Mouse (Mus musculus) MEL (cell line): ENCODE results near the gene Ttc41. TPM values are rescaled to one million over a fixed set of nuclear protein-coding genes. Genes with fewer than 3 reads are reported as not detected.

Experiments used
- DNase-seq: peaks from one replicate; pipeline ENCODE4 v3.0.0; 2011; ENCODE audit warnings: low read depth, low spot score
- H3K27ac ChIP-seq: 2 replicates; pipeline ENCODE4 v1.5.1; 2012; ENCODE audit warnings: low read depth, mild to moderate bottlenecking, control low read depth, low read length, moderate library complexity; ENCODE audit not compliant: control insufficient read depth
- H3K27me3 ChIP-seq, 2 experiments: fragments of 150-350 bp in 1 of 2; sonication (generic) in 1 of 2; 2 replicates each; pipeline ENCODE4 v1.6.1; 2012; ENCODE audit warnings: low read length in 2 of 2, mild to moderate bottlenecking in 2 of 2, improper control_type of control experiment in 1 of 2, moderate library complexity in 1 of 2; ENCODE audit not compliant: insufficient read depth in 2 of 2, control insufficient read depth in 1 of 2
- H3K36me3 ChIP-seq, 2 experiments: 2 replicates each; pipeline ENCODE4 v1.6.1; 2012 to 2014; ENCODE audit warnings: low read length in 2 of 2, improper control_type of control experiment in 1 of 2, inconsistent platforms in 1 of 2, mild to moderate bottlenecking in 1 of 2; ENCODE audit not compliant: insufficient read depth in 2 of 2, control insufficient read depth in 1 of 2
- H3K4me1 ChIP-seq, 2 experiments: fragments of 150-350 bp in 1 of 2; sonication (generic) in 1 of 2; 2 replicates each; pipeline ENCODE4 v1.6.1; 2012; ENCODE audit warnings: low read length in 2 of 2, improper control_type of control experiment in 1 of 2, mild to moderate bottlenecking in 1 of 2; ENCODE audit not compliant: insufficient read depth in 2 of 2, control insufficient read depth in 1 of 2
- H3K4me3 ChIP-seq, 2 experiments: fragments of 150-350 bp in 1 of 2; sonication (generic) in 1 of 2; 2 replicates each; pipeline ENCODE4 v1.5.1; 2012; ENCODE audit warnings: low read depth in 2 of 2, low read length in 2 of 2, mild to moderate bottlenecking in 2 of 2, moderate library complexity in 2 of 2, control low read depth in 1 of 2, improper control_type of control experiment in 1 of 2; ENCODE audit not compliant: control insufficient read depth in 1 of 2, insufficient read depth in 1 of 2
- H3K79me2 ChIP-seq: 2 replicates; pipeline ENCODE4 v1.6.1; 2012; ENCODE audit warnings: mild to moderate bottlenecking, low read length, moderate library complexity; ENCODE audit not compliant: control insufficient read depth, poor library complexity, insufficient read depth
- H3K9ac ChIP-seq: 2 replicates; pipeline ENCODE4 v1.6.1; 2012; ENCODE audit warnings: low read depth, mild to moderate bottlenecking, control low read depth, low read length, moderate library complexity; ENCODE audit not compliant: control insufficient read depth, poor library complexity, severe bottlenecking
- H3K9me3 ChIP-seq: fragments of 150-350 bp; sonication (generic); replicated peaks from 2 replicates; pipeline ENCODE4 v1.6.1; 2012; ENCODE audit warnings: mild to moderate bottlenecking, low read length, improper control_type of control experiment, moderate library complexity; ENCODE audit not compliant: insufficient read depth
- CHD1 ChIP-seq: IDR thresholded peaks from 2 replicates; pipeline ENCODE4 v1.6.1; 2012; ENCODE audit warnings: low read depth, mild to moderate bottlenecking, inconsistent platforms, low read length, improper control_type of control experiment
- CHD2 ChIP-seq: IDR thresholded peaks from 2 replicates; pipeline ENCODE4 v1.6.1; 2011; ENCODE audit warnings: low read length, improper control_type of control experiment
- EP300 ChIP-seq, 2 experiments: IDR thresholded peaks; 2 replicates each; pipeline ENCODE4 v1.6.1; 2011; ENCODE audit warnings: improper control_type of control experiment in 2 of 2, low read length in 2 of 2, low read depth in 1 of 2, mild to moderate bottlenecking in 1 of 2
- GABPA ChIP-seq: IDR thresholded peaks from 2 replicates; pipeline ENCODE4 v1.6.1; 2012; ENCODE audit warnings: low read depth, mild to moderate bottlenecking, inconsistent platforms, low read length, improper control_type of control experiment, moderate library complexity
- GATA1 ChIP-seq: IDR thresholded peaks from 2 replicates; pipeline ENCODE4 v1.6.1; 2011; ENCODE audit warnings: low read depth, low read length, improper control_type of control experiment
- HCFC1 ChIP-seq: IDR thresholded peaks from 2 replicates; pipeline ENCODE4 v1.6.1; 2012; ENCODE audit warnings: low read depth, mild to moderate bottlenecking, inconsistent platforms, low read length, improper control_type of control experiment, moderate library complexity
- MAX ChIP-seq: IDR thresholded peaks from 2 replicates; pipeline ENCODE4 v1.6.1; 2011; ENCODE audit warnings: low read length, improper control_type of control experiment
- MEF2A ChIP-seq: IDR thresholded peaks from 2 replicates; pipeline ENCODE4 v1.6.1; 2014; ENCODE audit warnings: low read depth, mild to moderate bottlenecking, inconsistent platforms, low read length, improper control_type of control experiment; ENCODE audit not compliant: poor library complexity, insufficient replicate concordance, severe bottlenecking; ENCODE audit errors: extremely low read depth
- NRF1 ChIP-seq: IDR thresholded peaks from 2 replicates; pipeline ENCODE4 v1.6.1; 2014; ENCODE audit warnings: low read depth, mild to moderate bottlenecking, inconsistent platforms, low read length, improper control_type of control experiment, moderate library complexity; ENCODE audit not compliant: poor library complexity, insufficient read depth, severe bottlenecking
- POLR2A ChIP-seq, 2 experiments: IDR thresholded peaks; 2 replicates each; pipeline ENCODE4 v1.6.1; 2011 to 2012; ENCODE audit warnings: low read length in 2 of 2, mild to moderate bottlenecking in 2 of 2, control low read depth in 1 of 2, improper control_type of control experiment in 1 of 2, low read depth in 1 of 2, moderate library complexity in 1 of 2; ENCODE audit not compliant: control insufficient read depth in 1 of 2, insufficient read depth in 1 of 2, poor library complexity in 1 of 2
- POLR2AphosphoS2 ChIP-seq: IDR thresholded peaks from 2 replicates; pipeline ENCODE4 v1.6.1; 2011; ENCODE audit warnings: low read length, improper control_type of control experiment
- RCOR1 ChIP-seq: IDR thresholded peaks from 2 replicates; pipeline ENCODE4 v1.6.1; 2012; ENCODE audit warnings: low read depth, mild to moderate bottlenecking, inconsistent platforms, low read length, improper control_type of control experiment
- SIN3A ChIP-seq: IDR thresholded peaks from 2 replicates; pipeline ENCODE4 v1.6.1; 2012; ENCODE audit warnings: low read length, improper control_type of control experiment, inconsistent platforms
- TBP ChIP-seq: IDR thresholded peaks from 2 replicates; pipeline ENCODE4 v1.8.0; 2011; ENCODE audit warnings: low read depth, low read length, improper control_type of control experiment
- TCF12 ChIP-seq: IDR thresholded peaks from 2 replicates; pipeline ENCODE4 v1.6.1; 2014; ENCODE audit warnings: low read depth, mild to moderate bottlenecking, inconsistent platforms, low read length, improper control_type of control experiment, moderate library complexity
- UBTF ChIP-seq: IDR thresholded peaks from 2 replicates; pipeline ENCODE4 v1.6.1; 2012; ENCODE audit warnings: low read depth, mild to moderate bottlenecking, inconsistent platforms, low read length, improper control_type of control experiment, moderate library complexity, borderline replicate concordance; ENCODE audit not compliant: insufficient read depth
- USF1 ChIP-seq: IDR thresholded peaks from 2 replicates; pipeline ENCODE4 v1.6.1; 2014; ENCODE audit warnings: low read depth, mild to moderate bottlenecking, inconsistent platforms, low read length, improper control_type of control experiment, moderate library complexity
- ZKSCAN1 ChIP-seq: IDR thresholded peaks from 2 replicates; pipeline ENCODE4 v1.6.1; 2012; ENCODE audit warnings: low read depth, mild to moderate bottlenecking, inconsistent platforms, low read length, improper control_type of control experiment, moderate library complexity
- polyA plus RNA-seq, 2 experiments: library from polyadenylated mRNA; stranded (reverse) in 1 of 2; unstranded in 1 of 2; fragments of >175 nt in 1 of 2; fragments of >200 nt in 1 of 2; gene quantifications; 2 replicates each; pipeline versions ENCODE4 v1.2.1 to v1.2.4; 2012; ENCODE audit warnings: low replicate concordance in 2 of 2, low read depth in 1 of 2; ENCODE audit not compliant: insufficient read length in 2 of 2, insufficient read depth in 1 of 2, missing spikeins in 1 of 2
- total RNA-seq: library from RNA; depleted of rRNA; stranded (reverse); fragments of 300-350 nt; gene quantifications from 2 replicates; pipeline ENCODE4 v1.2.3, GENCODE M21; 2012

Ttc41 gene
- total and polyA plus RNA-seq, 3 experiments = 1.0 to 2.1 TPM; not detected in 1

DNA sequence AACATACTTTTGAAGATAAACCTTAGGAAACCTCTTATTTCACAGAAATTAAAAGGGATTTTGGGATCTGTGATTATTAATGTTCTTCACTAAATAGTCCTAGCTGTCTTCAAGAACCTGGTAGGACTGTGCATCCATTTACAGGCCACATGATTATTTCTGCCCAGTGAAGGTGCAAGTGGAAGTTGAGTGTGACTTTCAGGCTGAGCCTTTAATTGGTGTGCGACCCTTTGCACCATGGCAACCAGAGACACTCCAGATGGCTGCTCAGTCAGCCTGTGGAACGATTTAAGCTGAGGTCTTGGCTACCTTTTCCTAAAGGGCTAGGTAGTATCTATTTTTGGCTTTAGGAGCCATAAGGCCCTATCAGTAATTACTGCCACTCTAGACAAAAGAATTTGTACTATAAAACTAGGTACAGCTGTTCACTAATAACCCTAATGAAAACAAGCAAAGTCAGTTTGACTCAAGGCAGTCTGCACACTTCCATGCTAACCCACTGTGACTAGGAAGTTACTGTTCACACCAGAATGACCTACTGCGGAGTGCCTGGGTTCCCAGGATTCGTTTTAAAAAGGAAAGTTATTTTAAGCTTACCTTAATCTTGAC lies 3.2 kb upstream of the Ttc41 start:
- Histone ChIP-seq H3K27ac (no peak overlapping the region; the same call in 1 of the 2 replicates), H3K79me2 (peaks cover 57% of the 10 kb centered on the region), H3K36me3 (peaks cover 52 to 53% of the 10 kb centered on the region in 2 experiments), H3K4me3 (peak overlapping the region in 1 of 2 experiments; percentile 3; a peak in 2 of 4 replicates), H3K9ac (no peak overlapping the region; the same call in 1 of the 2 replicates), H3K9me3 (no peaks in the 10 kb centered on the region), H3K27me3 (no peaks in the 10 kb centered on the region), H3K4me1 (peaks cover 2 to 26% of the 10 kb centered on the region in 2 experiments)
- TF ChIP-seq TCF12 (no peak), CHD2 (no peak), POLR2A (IDR thresholded peaks at IDR 0.05; ENCODE audit: control insufficient read depth in 1 of 2, insufficient read depth in 1 of 2, low read depth in 1 of 2, low read length in 2 of 2, poor library complexity in 1 of 2) (peak in 1 of 2 experiments; percentile 29; a peak in 1 of 4 replicates), USF1 (no peak), MEF2A (no peak)
- peak; percentile 43 for DNase-seq

GRCm38 (mm10) chr10:86703375-86703774 lies 2.2 kb upstream of the Ttc41 start:
- Histone ChIP-seq H3K27me3 (no peaks in the 10 kb centered on the region), H3K9ac (peak overlapping the region; percentile 96), H3K79me2 (peaks cover 55% of the 10 kb centered on the region), H3K4me1 (peaks cover 2 to 32% of the 10 kb centered on the region in 2 experiments), H3K27ac (peak overlapping the region; percentile 54; the same call in 1 of the 2 replicates), H3K9me3 (no peaks in the 10 kb centered on the region), H3K4me3 (peak overlapping the region; percentile 75 to 85), H3K36me3 (peaks cover 45 to 54% of the 10 kb centered on the region in 2 experiments)
- DNase-seq = peak; percentile 30
- TF ChIP-seq GABPA (no peak), CHD1 (no peak), GATA1 (peak; percentile 72), MAX (no peak), MEF2A (no peak), ZKSCAN1 (no peak), SIN3A (no peak), HCFC1 (no peak), POLR2AphosphoS2 (no peak), EP300 (IDR thresholded peaks at IDR 0.05; ENCODE audit: low read depth in 1 of 2, low read length in 2 of 2) (peak in 1 of 2 experiments; percentile 56; a peak in 1 of 4 replicates), UBTF (no peak), RCOR1 (peak; percentile 67), TBP (no peak), NRF1 (no peak), POLR2A (IDR thresholded peaks at IDR 0.05; ENCODE audit: control insufficient read depth in 1 of 2, insufficient read depth in 1 of 2, low read depth in 1 of 2, low read length in 2 of 2, poor library complexity in 1 of 2) (peak in 1 of 2 experiments; percentile 2; a peak in 1 of 4 replicates)
